Comparison of ENCODE assay signal across 28 mouse cellular contexts in genomic region chr4:84020692-84021091, GRCm38 (mm10).
DNase-seq lines count a peak whose midpoint lies in the region; ATAC-seq and TF ChIP-seq lines count a peak whose summit lies in the region.
"Had no signal": no experiment of that assay in that cellular context is flagged by ENCODE, and none has a peak within 500 bp of the region (broad histone marks: within the 10 kb centered on the region; RNA-seq: fewer than 3 reads in every experiment).

No protein-coding gene starts in this region.

- no peak for TF ChIP-seq POLR2A in kidney, adult 2 months (IDR thresholded peaks at IDR 0.05; ENCODE audit: low read depth, low read length)
- TF ChIP-seq POLR2A in lung, adult 2 months (IDR thresholded peaks at IDR 0.05; ENCODE audit: borderline replicate concordance, extremely low read depth, low read depth, low read length) = no peak

- H3K27me3 ChIP-seq in kidney, embryonic 15.5 days = no peaks in the 10 kb centered on the region
- H3K27me3 ChIP-seq in kidney, adult 2 months (replicated peaks; ENCODE audit: control insufficient read depth, insufficient read depth, low read length) = no peaks in the 10 kb centered on the region; the same call in 1 of the 2 replicates
- no peaks in the 10 kb centered on the region for H3K27me3 ChIP-seq in lung, postnatal 0 days (replicated peaks; ENCODE audit: insufficient read depth, low read length)
- H3K27me3 ChIP-seq: CH12.LX; stomach, embryonic 15.5 days had no signal

- no peak for DNase-seq in kidney, adult 2 months
- DNase-seq in lung, postnatal 0 days (ENCODE audit: low spot score) = no peak
- no peak for DNase-seq in lung, adult 2 months
- peak; percentile 36 for DNase-seq in ES-E14 (ENCODE audit: low read depth, low spot score)
- DNase-seq in layer of hippocampus, adult 9-10 months (ENCODE audit: low spot score) = no peak
- DNase-seq: adrenal gland, adult 2 months; cerebellum, adult 2 months; cerebellum, postnatal 14 days; heart, postnatal 14 days; kidney, postnatal 14 days; lung, postnatal 36 days; right cerebral cortex, postnatal 25 days; thymus, adult 18-20 months; thymus, postnatal 25 days had no signal

- peaks cover 45% of the 10 kb centered on the region for H3K4me1 ChIP-seq in kidney, embryonic 15.5 days
- H3K4me1 ChIP-seq in kidney, adult 2 months (ENCODE audit: control insufficient read depth, insufficient read depth, low read length) = no peaks in the 10 kb centered on the region
- H3K4me1 ChIP-seq in lung, postnatal 0 days (ENCODE audit: insufficient read depth, low read depth, low read length) = no peaks in the 10 kb centered on the region
- H3K4me1 ChIP-seq in lung, adult 2 months (ENCODE audit: control insufficient read depth, insufficient read depth, low read length) = no peaks in the 10 kb centered on the region
- 0 out of 4 replicates have a peak, but pooled peaks cover 0 to 2% of the 10 kb centered on the region in 2 experiments for H3K4me1 ChIP-seq in ES-E14 (ENCODE audit: control insufficient read depth in 2 of 2, insufficient read depth in 2 of 2, low read length in 2 of 2, poor library complexity in 1 of 2)

- in situ Hi-C loops in ES-E14 (cut with MboI; ENCODE audit: low sequenced_read_pairs in 2 of 2, unreplicated experiment in 2 of 2) = no loop called here

- H3K9me3 ChIP-seq in kidney, embryonic 15.5 days (replicated peaks) = no peaks in the 10 kb centered on the region
- H3K9me3 ChIP-seq in lung, postnatal 0 days (ENCODE audit: low read length) = no peaks in the 10 kb centered on the region
- no peaks in the 10 kb centered on the region for H3K9me3 ChIP-seq in ES-E14 (ENCODE audit: control insufficient read depth, insufficient read depth, low read depth, low read length)
- H3K9me3 ChIP-seq: forebrain, embryonic 10.5 days; hindbrain, embryonic 10.5 days; limb, embryonic 13.5 days; stomach, embryonic 15.5 days had no signal

- TF ChIP-seq EP300 in lung, postnatal 0 days (IDR thresholded peaks at IDR 0.05) = no peak

- no peak overlapping the region for H3K4me3 ChIP-seq in kidney, embryonic 15.5 days (replicated peaks)
- no peak overlapping the region for H3K4me3 ChIP-seq in kidney, adult 2 months (ENCODE audit: insufficient read depth, low read depth, low read length)
- H3K4me3 ChIP-seq in lung, postnatal 0 days (ENCODE audit: low read depth, low read length) = no peak overlapping the region
- H3K4me3 ChIP-seq in lung, adult 2 months (replicated peaks; ENCODE audit: extremely low read depth, low read depth, low read length) = no peak overlapping the region
- H3K4me3 ChIP-seq in ES-E14 (ENCODE audit: insufficient read depth in 1 of 2, low read depth in 1 of 2, low read length in 2 of 2, poor library complexity in 1 of 2, severe bottlenecking in 1 of 2) = no peak overlapping the region
- H3K4me3 ChIP-seq: forebrain, embryonic 10.5 days; hindbrain, embryonic 10.5 days; left cerebral cortex, adult 2 months; limb, embryonic 13.5 days; stomach, embryonic 15.5 days had no signal

- no peak overlapping the region for H3K9ac ChIP-seq in kidney, embryonic 15.5 days
- H3K9ac ChIP-seq in lung, postnatal 0 days (replicated peaks; ENCODE audit: low read depth) = no peak overlapping the region
- H3K9ac ChIP-seq in ES-E14 (ENCODE audit: insufficient read depth, low read depth, low read length, poor library complexity, severe bottlenecking) = no peak overlapping the region
- H3K9ac ChIP-seq: limb, embryonic 13.5 days; stomach, embryonic 15.5 days had no signal

- H3K36me3 ChIP-seq in kidney, embryonic 15.5 days = no peaks in the 10 kb centered on the region
- H3K36me3 ChIP-seq in kidney, adult 2 months (ENCODE audit: control insufficient read depth, insufficient read depth, low read length) = no peaks in the 10 kb centered on the region
- no peaks in the 10 kb centered on the region for H3K36me3 ChIP-seq in lung, postnatal 0 days (ENCODE audit: insufficient read depth, low read length)
- H3K36me3 ChIP-seq in ES-E14 (ENCODE audit: control insufficient read depth, insufficient read depth, low read length, poor library complexity, severe bottlenecking) = no peaks in the 10 kb centered on the region
- H3K36me3 ChIP-seq: forebrain, embryonic 10.5 days; hindbrain, embryonic 10.5 days; limb, embryonic 13.5 days; stomach, embryonic 15.5 days had no signal

- H3K27ac ChIP-seq in kidney, embryonic 15.5 days = peak overlapping the region; percentile 92
- H3K27ac ChIP-seq in kidney, adult 2 months (ENCODE audit: insufficient read depth, low read depth, low read length) = no peak overlapping the region
- H3K27ac ChIP-seq in lung, postnatal 0 days (ENCODE audit: low read length) = no peak overlapping the region
- no peak overlapping the region for H3K27ac ChIP-seq in ES-E14 (ENCODE audit: insufficient read depth, low read depth, low read length, poor library complexity, severe bottlenecking)
- H3K27ac ChIP-seq: forebrain, embryonic 10.5 days; hindbrain, embryonic 10.5 days; left cerebral cortex, adult 2 months; stomach, embryonic 15.5 days had no signal

- WGBS in kidney, embryonic 15.5 days = 32% methylated on average over 1 of the region's 1 CpGs
- WGBS in kidney, adult 2 months = 59% methylated on average over 1 of the region's 1 CpGs
- 54% methylated on average over 1 of the region's 1 CpGs for WGBS in lung, postnatal 0 days
- WGBS in lung, adult 2 months = 54% methylated on average over 1 of the region's 1 CpGs

- peak; percentile 27; the same call in 1 of the 2 replicates for ATAC-seq in kidney, embryonic 15.5 days (replicated peaks; ENCODE audit: low FRiP score)
- ATAC-seq in lung, postnatal 0 days = peak; percentile 38; the same call in 1 of the 2 replicates
- ATAC-seq in erythroid progenitor cell, adult 5-6 weeks (replicated peaks; ENCODE audit: low FRiP score, poor library complexity, severe bottlenecking) = no peak
- ATAC-seq: activated CD4-positive, CD25-positive, alpha-beta regulatory T cell, adult 4 months; forebrain, embryonic 16.5 days; hindbrain, embryonic 16.5 days; midbrain, embryonic 16.5 days had no signal

- TF ChIP-seq CTCF in kidney, adult 2 months (conservative IDR thresholded peaks at IDR 0.05; ENCODE audit: insufficient read depth, insufficient read length, low read depth, low read length) = no peak
- no peak for TF ChIP-seq CTCF in lung, postnatal 0 days (IDR thresholded peaks at IDR 0.05)
- TF ChIP-seq CTCF in lung, adult 2 months (IDR thresholded peaks at IDR 0.05; ENCODE audit: insufficient read depth, low read length) = no peak

- no peak overlapping the region for H3K4me2 ChIP-seq in kidney, embryonic 15.5 days
- H3K4me2 ChIP-seq in lung, postnatal 0 days (replicated peaks; ENCODE audit: low read depth, low read length) = no peak overlapping the region
- H3K4me2 ChIP-seq: limb, embryonic 13.5 days; liver, embryonic 11.5 days; midbrain, embryonic 11.5 days; stomach, embryonic 15.5 days had no signal

TF ChIP-seq in ES-E14, 5 proteins besides CTCF, POLR2A, EP300 and RAD21:
- TF ChIP-seq MAFK (IDR thresholded peaks at IDR 0.05; ENCODE audit: insufficient read depth, low read depth, low read length) = no peak
- TF ChIP-seq CHD2 (IDR thresholded peaks at IDR 0.05; ENCODE audit: low read depth, low read length) = no peak
- TF ChIP-seq HCFC1 (IDR thresholded peaks at IDR 0.05; ENCODE audit: borderline replicate concordance, insufficient read depth, low read length) = no peak
- TF ChIP-seq ZC3H11A (IDR thresholded peaks at IDR 0.05; ENCODE audit: borderline replicate concordance, low read depth, low read length) = no peak
- TF ChIP-seq ZNF384 (IDR thresholded peaks at IDR 0.05; ENCODE audit: low read depth, low read length) = no peak
